Mouse (Mus musculus): ENCODE measurements around the gene Hexb. TPM values are rescaled to one million over a fixed set of nuclear protein-coding genes. Genes with fewer than 3 reads are reported as not detected.

Gene Hexb
- total RNA-seq, 2 experiments from 2014 or later, result 104 to 107 TPM

Other genes starting within 250 kb of the Hexb start
- not detected for gene 1700029F12Rik, start 164.0 kb downstream of the Hexb start, total RNA-seq (2021)
- gene Fam169a, start 131.1 kb downstream of the Hexb start, total RNA-seq (2021), result 10 to 100 TPM; 43.5 to 44.5 TPM
- gene Gm6169, start 99.1 kb downstream of the Hexb start, total RNA-seq (2021), result 1 to 10 TPM in 1 of 2 experiments, not detected in 1; 1.9 TPM
- 10 to 100 TPM; 26.6 to 27.6 TPM for gene Gfm2, start 60.4 kb downstream of the Hexb start, total RNA-seq (2021)
- gene Nsa2, start 60.4 kb downstream of the Hexb start, total RNA-seq (2021), result 10 to 100 TPM; 38.2 to 44.6 TPM
- 100 to 1,000 TPM; 482 to 522 TPM for gene Enc1, start 42.7 kb upstream of the Hexb start, total RNA-seq (2021)

All from left cerebral cortex, postnatal 14 days (tissue).